Mouse (Mus musculus): Measurements from ENCODE around the gene Ano8.
"Not testable (repeated sequence)": the region's sequence is repeated elsewhere in the genome, so short reads cannot be mapped to it uniquely, and the experiment has no call there.

The Ano8 gene

DNA sequence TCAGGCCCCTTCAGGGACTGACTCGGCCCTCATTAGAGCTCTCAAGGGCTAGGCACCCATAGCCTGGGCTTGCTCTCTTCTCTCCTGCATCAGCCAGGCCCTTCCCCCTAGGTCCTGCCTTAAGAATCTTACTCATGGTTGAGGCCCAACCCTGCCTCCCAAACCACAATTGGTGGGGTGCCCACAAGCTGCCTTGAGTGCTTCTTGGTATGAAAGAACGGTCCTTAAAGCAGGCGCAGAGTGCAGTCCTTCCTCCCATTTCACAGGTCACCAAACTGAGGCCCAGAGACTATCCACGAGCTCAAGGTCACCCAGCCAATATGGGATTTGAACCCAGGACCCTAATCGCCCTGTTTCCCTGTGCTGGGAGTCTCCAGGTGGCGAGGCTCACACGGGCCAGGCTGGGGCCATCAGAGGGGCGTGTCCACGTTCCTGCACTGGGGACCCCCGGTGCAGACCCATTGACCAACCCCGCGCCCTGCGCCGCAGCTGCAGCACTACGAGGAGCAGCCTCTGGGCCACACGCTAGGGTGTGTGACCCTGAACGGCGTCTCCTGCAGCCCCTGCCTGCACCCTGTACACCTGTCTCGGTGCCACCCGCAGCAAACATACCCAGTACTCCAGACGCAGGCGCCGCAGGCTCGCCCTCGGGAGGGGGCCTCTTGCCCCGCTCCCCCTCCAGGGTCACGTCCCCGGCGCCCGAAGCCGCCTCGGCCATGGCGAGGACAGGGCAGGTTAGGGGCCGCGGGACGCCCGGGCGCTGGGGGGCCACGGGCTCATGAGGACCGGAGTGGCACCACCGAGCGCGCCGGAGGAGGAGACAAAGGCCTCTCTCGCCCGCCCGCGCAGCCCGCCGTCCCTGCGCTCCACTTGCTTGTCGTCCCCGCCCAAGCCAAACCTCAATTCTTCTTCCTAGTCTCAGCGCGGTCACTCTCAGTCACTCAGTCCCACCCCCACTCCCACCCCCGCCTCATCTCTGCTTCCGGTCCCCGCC, at the start of gene Ano8:
Ano8 (minus strand) TSS at position 822 of the 994 bp plus-strand sequence.
- DNase-seq (ENCODE audit: low spot score): peak; percentile 62

- no peak for DNase-seq (ENCODE audit: low spot score)
Observed at GRCm38 (mm10) chr8:71534263-71534810, 48.6 kb upstream of the Ano8 start.

DNA sequence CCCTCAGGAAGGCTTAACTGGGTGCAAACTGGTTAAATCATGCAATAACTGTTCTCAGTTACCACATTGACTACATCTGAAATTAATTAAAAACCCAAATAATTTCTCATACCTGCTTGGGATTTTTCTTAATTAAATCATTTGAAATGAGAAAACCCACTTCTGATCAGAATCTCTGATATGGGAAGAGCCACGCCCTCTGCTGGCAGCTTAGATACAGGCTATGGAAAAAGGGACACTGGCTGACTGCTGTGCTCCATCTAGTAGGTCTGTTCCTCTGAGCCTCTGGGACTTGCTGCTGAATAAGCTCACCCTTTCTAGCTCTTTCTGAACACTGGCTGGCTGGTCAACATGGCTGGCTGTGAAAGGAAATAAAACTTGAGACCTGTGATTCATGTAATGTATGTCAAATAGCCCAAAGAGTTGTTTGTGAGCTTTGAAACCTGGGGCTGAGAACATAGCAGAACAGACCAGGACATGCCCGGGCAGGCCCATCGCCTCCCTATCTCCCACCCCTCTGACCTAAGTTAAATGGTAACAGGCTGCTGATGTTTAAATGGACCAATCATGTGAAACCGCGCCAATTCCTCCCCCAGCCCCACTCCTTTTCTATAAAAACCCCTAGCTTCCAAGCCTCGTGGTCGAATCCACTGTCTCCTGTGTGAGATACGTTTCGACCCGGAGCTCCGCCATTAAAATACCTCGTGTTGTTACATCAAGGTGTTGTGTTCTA, 45.1 kb upstream of the Ano8 start:
- DNase-seq (ENCODE audit: low spot score): not testable (repeated sequence)

DNA sequence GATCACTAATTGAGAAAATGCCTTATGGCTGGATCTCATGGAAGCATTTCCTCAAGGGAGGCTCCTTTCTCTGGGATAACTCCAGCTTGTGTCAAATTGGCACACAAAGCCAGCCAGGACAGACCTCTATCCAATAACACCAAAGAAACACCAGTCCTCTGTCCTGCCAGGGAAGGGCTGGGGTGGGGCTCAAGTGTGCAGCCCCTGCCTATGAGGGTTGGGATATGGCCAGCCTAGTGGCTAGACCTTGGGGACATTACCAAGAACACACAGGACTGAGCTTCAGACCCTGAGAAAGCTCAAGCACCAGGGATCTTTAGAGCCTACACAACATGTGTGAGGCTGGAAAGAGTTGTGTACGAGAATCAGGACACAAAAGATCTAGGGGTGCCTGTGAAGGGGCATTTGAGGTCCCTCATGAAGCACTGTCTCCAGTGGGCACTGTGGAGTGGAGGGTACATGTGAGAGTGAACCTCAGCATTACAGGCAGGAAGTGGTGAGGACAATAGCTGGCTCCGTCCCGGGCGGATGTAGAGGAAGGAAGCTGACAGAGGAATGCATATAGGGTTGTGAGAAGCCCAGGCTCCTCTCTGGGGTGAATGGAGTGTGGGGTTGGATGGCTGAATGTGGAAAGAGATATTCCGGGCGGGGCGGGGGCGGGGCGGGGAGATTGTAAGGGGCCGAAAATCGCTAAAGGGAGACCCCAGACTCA, 42.8 kb upstream of the Ano8 start:
- DNase-seq (ENCODE audit: low spot score): no peak

GRCm38 (mm10) chr8:71527162-71527870, 41.6 kb upstream of the Ano8 start:
- DNase-seq (ENCODE audit: low spot score): no peak

DNA sequence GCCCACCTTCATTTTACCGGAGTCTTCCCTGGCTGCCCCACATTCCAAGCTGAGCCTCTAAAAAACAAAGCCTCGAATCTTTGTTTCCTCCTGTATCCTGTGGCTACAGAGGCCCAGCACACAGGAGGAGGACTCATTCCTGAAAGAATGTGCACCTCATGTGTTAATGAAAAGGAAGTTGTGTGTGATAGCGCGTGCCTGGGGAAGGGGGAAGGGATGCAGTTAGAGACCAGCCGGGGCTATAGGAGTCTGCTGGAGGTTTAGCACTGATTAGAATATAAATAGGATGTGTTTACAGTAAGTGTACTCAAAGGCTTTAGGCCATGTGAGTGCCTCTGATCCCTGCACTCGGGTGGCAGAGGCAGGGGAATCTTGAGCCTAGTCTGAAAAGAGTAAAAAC, 40.5 kb upstream of the Ano8 start:
- DNase-seq (ENCODE audit: low spot score): no peak

GRCm38 (mm10) chr8:71525226-71526050, 39.7 kb upstream of the Ano8 start, which contains the start of gene Ccdc194:
Gene Ccdc194 (minus strand): TSS chr8:71525711.
- no peak for DNase-seq (ENCODE audit: low spot score)

- peak; percentile 96 for DNase-seq (ENCODE audit: low spot score)
Observed at GRCm38 (mm10) chr8:71521634-71522033, 35.9 kb upstream of the Ano8 start.

DNA sequence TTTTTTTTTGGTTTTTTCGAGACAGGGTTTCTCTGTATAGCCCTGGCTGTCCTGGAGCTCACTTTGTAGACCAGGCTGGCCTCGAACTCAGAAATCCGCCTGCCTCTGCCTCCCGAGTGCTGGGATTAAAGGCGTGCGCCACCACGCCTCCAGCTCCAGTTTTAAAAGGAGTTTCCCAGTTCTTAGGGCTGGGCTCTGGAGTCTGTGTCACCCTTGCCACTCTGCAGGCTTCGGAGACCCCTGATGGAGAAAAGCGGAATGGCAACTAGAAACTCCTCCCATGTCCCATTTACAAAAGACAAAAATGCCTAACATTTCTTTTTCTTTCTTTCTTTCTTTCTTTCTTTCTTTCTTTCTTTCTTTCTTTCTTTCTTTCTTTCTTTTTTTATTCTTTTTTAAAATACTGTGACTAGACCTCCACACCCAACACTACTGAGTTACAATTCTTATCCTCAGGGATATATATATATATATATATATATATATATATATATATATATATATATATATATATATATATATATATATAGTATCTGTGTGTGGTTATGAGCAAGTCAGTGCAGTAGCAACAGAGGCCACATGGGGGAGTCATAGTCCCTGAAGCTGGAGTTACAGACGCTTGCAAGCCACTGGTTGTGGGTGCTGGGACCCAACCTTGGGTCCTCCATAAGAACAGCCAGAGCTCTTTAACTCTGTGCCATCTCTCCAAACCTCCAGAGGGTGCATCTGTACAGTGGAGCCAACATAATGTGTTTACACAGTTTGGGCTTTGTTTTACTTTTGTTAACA, 33.5 kb upstream of the Ano8 start:
- DNase-seq (ENCODE audit: low spot score): peak; percentile 53

GRCm38 (mm10) chr8:71516786-71517185, 31.0 kb upstream of the Ano8 start:
- DNase-seq (ENCODE audit: low spot score): no peak

GRCm38 (mm10) chr8:71515043-71515442, 29.3 kb upstream of the Ano8 start:
- DNase-seq (ENCODE audit: low spot score): no peak

- DNase-seq (ENCODE audit: low spot score): no peak
Observed at GRCm38 (mm10) chr8:71513018-71513754, 27.4 kb upstream of the Ano8 start.

- no peak for DNase-seq (ENCODE audit: low spot score)
Observed at GRCm38 (mm10) chr8:71511644-71512043, 25.9 kb upstream of the Ano8 start, which contains the start of gene Plvap. Gene Plvap (minus strand): TSS chr8:71511752.

GRCm38 (mm10) chr8:71509316-71509715, 23.6 kb upstream of the Ano8 start:
- DNase-seq (ENCODE audit: low spot score): no peak

DNA sequence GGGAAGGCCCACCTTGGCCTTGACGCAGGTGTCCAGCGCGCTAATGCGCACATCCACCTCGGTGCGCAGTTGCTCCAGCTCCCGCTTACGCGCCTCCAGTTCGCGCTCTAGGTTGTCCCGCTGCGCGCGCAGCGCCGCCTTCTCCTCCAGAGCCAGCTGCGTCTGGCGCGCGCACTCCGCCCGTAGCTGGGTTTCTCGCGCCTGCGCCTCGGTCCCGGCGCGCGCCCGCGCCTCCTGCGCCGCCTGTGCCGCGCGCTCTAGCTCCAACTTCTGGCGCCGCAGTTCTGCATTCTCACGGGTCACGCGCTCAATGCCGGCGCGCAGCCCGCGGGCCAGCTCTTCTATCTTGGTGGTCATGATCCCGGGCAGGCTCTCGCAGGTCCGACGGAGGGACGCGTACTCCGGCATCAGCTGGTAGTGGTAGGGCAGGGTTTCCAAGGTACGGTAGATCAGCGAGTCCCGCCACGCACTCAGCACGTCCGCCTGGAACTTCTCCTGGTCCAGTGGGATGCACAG, 21.9 kb upstream of the Ano8 start:
- DNase-seq (ENCODE audit: low spot score): peak; percentile 49

- DNase-seq (ENCODE audit: low spot score): no peak
Observed at GRCm38 (mm10) chr8:71505979-71506378, 20.2 kb upstream of the Ano8 start.

DNA sequence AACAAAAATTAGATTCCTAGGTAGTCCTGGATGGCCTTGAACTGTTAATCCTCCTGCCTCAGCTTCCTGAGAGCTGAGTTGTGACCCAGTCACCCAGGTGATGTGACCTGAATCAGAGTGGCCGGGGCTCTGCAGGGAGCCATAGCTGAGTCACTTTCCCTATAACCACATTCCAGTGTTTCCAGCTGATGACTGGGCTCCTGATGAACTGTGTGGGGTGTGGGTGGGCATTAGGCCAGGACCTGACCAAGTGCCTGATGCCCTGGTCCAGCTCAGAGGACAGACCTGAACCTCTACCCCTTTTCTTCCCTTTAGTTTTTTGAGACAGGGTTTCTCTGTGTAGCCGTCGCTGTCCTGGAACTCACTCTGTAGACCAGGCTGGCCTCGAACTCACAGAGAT, 19.6 kb upstream of the Ano8 start:
- no peak for DNase-seq (ENCODE audit: low spot score)

DNA sequence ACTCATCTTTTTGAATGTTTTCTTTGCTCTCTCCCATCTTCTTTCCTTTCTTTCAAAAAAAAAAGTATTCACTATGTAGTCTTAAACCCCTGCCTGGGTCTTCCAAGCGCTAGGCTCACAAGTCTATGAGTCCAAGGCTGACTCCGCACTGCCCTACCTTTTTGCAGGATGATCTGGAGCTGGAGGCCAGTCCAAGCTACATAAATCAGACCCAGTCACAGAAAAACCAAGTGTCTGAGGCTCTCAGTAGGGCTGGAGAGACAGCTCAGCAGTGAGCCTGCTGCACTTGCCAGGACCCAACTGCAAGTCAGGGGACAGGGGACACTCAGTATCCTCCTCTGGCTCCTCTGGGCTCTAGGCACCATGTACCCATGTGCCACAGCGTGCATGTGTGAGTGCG, 18.6 kb upstream of the Ano8 start:
- no peak for DNase-seq (ENCODE audit: low spot score)
